Mouse (Mus musculus) olfactory bulb, adult 2 months (tissue): Measurements from ENCODE around the gene Slc39a9. TPM values are rescaled to one million over a fixed set of nuclear protein-coding genes. Genes with fewer than 3 reads are reported as not detected.
A peak's percentile ranks its signal among the peaks of the same experiment; 100 is the strongest.

Experiments
- H3K27ac ChIP-seq: fragments of 200-500 bp; 2 replicates; pipeline ENCODE4 v1.5.1; 2012; ENCODE audit warnings: low read depth, low read length; ENCODE audit not compliant: insufficient read depth
- H3K4me1 ChIP-seq: fragments of 200-500 bp; 2 replicates; pipeline ENCODE4 v1.6.1; 2012; ENCODE audit warnings: low read length; ENCODE audit not compliant: control insufficient read depth, insufficient read depth
- H3K4me3 ChIP-seq: fragments of 200-500 bp; 2 replicates; pipeline ENCODE4 v1.5.1; 2012; ENCODE audit warnings: mild to moderate bottlenecking, low read depth, low read length, moderate library complexity; ENCODE audit not compliant: insufficient read depth
- CTCF ChIP-seq: fragments of 200-500 bp; IDR thresholded peaks from 2 replicates; pipeline ENCODE4 v1.5.1; 2012; ENCODE audit warnings: low read depth, mild to moderate bottlenecking, low read length, moderate library complexity; ENCODE audit not compliant: insufficient read depth
- POLR2A ChIP-seq: fragments of 200-500 bp; IDR thresholded peaks from 2 replicates; pipeline ENCODE4 v1.6.1; 2012; ENCODE audit warnings: mild to moderate bottlenecking, low read depth, low read length, moderate library complexity; ENCODE audit not compliant: insufficient read depth
- WGBS: fragments of 180-500 bp; shearing (Covaris S2); methylation state at CpG from one replicate; pipeline ENCODE4 v1.1.7; 2018; 5-methylcytosine and 5-hydroxymethylcytosine counted together
- polyA plus RNA-seq: library from polyadenylated mRNA; stranded (reverse); fragments of >200 nt; gene quantifications from 2 replicates; pipeline ENCODE4 v1.2.4, GENCODE M21; 2012; ENCODE audit warnings: low replicate concordance; ENCODE audit not compliant: missing spikeins, insufficient read depth, insufficient read length

Gene Slc39a9
- polyA plus RNA-seq, 1 experiment = not detected

GRCm38 (mm10) chr12:80642725-80643692 is 674 bp upstream of the Slc39a9 start:
- peak overlapping the region; percentile 66 for H3K4me3 ChIP-seq
- TF ChIP-seq CTCF (0 out of 2 replicates have a peak, but pooled peaks have one; percentile 18), POLR2A (no peak)
- WGBS = 2% methylated on average over 48 of the region's 48 CpGs
- no peak overlapping the region; the same call in 1 of the 2 replicates for H3K27ac ChIP-seq
- peaks cover 12% of the 10 kb centered on the region for H3K4me1 ChIP-seq

- no peak overlapping the region for H3K27ac ChIP-seq
- WGBS = 1% methylated on average over 18 of the region's 18 CpGs
- no peak for TF ChIP-seq POLR2A
- peak overlapping the region; percentile 66 for H3K4me3 ChIP-seq
- H3K4me1 ChIP-seq = peaks cover 12% of the 10 kb centered on the region
Measured at GRCm38 (mm10) chr12:80644506-80644868, 804 bp downstream of the Slc39a9 start.

DNA sequence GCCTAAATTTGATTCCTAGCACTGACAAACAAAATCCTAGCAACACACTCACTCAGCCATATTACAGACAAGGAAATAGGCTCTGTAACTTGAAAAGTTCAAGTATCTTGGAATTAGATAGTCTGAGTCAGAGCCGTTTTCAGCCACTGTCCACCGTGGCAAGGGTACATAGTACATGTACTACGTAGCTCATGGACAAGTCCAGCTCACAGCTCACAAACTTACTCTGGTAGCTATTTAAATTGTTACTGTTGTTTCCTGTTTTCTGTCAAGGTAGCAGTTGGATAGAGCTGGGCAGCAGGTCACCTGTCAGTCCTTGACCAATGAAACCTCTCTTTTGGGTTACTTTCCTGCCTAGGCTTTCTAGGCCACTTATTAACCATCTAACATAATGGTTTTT is 2.7 kb downstream of the Slc39a9 start:
- Histone ChIP-seq H3K27ac (no peak overlapping the region), H3K4me3 (no peak overlapping the region), H3K4me1 (peaks cover 12% of the 10 kb centered on the region)
- 78% methylated on average over 3 of the region's 3 CpGs for WGBS
- TF ChIP-seq CTCF (no peak), POLR2A (no peak)

DNA sequence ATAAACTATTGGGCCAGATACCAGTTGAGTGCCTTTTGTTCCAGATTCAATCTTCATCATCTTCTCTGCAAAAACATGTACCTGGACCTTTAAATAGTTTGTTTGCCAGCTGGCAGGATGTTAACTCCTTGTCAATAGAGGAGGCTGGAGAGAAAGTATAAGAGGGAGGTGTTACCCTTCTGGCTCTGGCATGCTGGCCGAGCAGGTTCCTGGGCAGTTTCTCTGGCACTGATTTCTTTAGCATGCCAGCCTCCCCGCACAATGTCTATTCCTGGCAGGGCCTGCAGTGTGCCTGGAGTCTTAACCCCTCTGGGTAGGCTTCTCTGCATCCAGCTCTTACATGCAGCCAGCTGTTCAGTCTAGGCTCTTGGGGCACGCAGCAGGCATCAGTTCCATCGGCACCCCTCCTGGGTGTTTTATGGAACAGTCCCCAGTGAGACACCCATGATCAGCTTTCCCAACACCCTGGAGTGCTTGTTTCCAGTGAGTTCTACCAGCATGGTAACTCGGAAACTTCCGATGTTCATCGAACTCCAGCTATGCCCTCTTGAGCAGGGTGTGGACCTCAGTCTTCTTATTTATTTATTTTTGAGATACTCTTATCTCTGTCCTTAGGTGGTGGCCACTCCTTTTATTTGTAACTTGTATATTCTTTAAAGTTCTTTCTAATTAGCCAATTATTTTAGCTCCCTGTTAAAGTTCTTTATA is 10.4 kb downstream of the Slc39a9 start:
- H3K27ac ChIP-seq = no peak overlapping the region
- H3K4me3 ChIP-seq = no peak overlapping the region
- H3K4me1 ChIP-seq = peaks cover 3% of the 10 kb centered on the region; the same call in 1 of the 2 replicates
- TF ChIP-seq POLR2A (no peak), CTCF (no peak)
- 55% methylated on average over 7 of the region's 7 CpGs for WGBS

- Histone ChIP-seq H3K4me3 (no peak overlapping the region), H3K4me1 (peaks cover 3% of the 10 kb centered on the region; the same call in 1 of the 2 replicates), H3K27ac (no peak overlapping the region)
- TF ChIP-seq CTCF = no peak
- no peak for TF ChIP-seq POLR2A
- 71% methylated on average over 3 of the region's 3 CpGs for WGBS
Measured at GRCm38 (mm10) chr12:80654659-80655025, 11.0 kb downstream of the Slc39a9 start.

DNA sequence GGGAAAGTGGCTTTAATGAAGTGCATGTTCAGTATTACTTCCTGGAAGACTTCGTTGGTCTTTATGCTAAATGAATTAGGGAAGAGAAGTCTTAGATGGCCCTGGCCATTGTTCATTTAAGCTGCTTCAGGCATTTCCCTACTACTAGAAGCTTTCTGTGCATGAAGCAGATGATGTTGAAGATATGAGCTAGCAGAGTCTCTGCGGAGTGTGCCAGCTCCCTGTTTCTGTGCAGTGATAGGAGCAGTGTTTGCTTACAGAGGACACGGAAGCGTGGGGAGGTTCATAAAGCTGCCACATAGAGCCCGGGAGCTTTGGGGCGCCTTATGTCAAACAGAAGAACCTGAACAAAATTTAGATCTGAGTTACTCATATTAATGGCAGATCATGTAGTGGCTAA is 15.0 kb downstream of the Slc39a9 start:
- 68% methylated on average over 6 of the region's 6 CpGs for WGBS
- TF ChIP-seq CTCF (no peak), POLR2A (no peak)
- no peak overlapping the region for H3K4me3 ChIP-seq
- H3K27ac ChIP-seq = no peak overlapping the region
- H3K4me1 ChIP-seq = peaks cover 3% of the 10 kb centered on the region; the same call in 1 of the 2 replicates

DNA sequence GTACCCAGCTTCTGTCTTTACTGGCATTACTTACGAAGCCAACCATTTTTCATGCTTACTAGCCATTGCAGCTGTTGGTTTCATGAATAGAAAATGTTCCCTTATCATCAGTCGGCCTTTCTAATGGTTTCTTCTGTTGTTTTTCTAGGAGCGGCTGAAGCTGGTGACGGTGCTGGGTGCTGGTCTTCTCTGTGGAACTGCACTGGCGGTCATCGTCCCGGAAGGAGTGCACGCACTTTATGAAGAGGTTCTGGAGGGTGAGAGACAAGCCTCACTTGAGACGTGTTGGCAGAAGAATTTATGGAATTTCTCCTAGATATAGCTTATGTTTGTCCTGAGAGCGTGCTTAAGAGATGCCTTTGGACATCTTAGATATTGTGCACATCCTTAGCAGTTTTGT is 18.6 kb downstream of the Slc39a9 start:
- H3K4me1 ChIP-seq = no peaks in the 10 kb centered on the region; the same call in 1 of the 2 replicates
- H3K27ac ChIP-seq = no peak overlapping the region
- TF ChIP-seq CTCF = no peak
- no peak for TF ChIP-seq POLR2A
- WGBS = 94% methylated on average over 10 of the region's 10 CpGs
- H3K4me3 ChIP-seq = no peak overlapping the region

DNA sequence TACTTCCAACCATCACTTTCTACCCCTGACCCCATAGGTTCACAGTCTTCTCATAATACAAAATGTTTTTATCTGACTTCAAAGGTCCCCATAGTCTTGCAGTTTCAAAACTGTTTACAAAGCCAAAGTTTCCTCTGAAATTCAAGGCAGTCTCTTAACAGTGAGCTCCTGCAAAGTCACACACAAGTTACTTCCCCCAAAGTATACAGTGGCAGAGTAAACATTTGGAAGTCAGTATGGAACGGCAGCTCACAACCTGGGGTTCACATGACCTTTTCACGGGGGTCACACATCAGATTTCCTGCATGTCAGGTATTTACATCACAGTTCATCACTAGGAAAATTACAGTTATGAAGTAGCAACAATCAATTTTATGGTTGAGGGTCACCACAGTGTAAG is 20.3 kb downstream of the Slc39a9 start:
- WGBS = 88% methylated on average over 2 of the region's 2 CpGs
- H3K4me3 ChIP-seq = no peak overlapping the region
- H3K27ac ChIP-seq = no peak overlapping the region
- no peaks in the 10 kb centered on the region; the same call in 1 of the 2 replicates for H3K4me1 ChIP-seq
- TF ChIP-seq CTCF (no peak), POLR2A (no peak)

GRCm38 (mm10) chr12:80668391-80668790 is 24.7 kb downstream of the Slc39a9 start:
- no peaks in the 10 kb centered on the region; the same call in 1 of the 2 replicates for H3K4me1 ChIP-seq
- H3K27ac ChIP-seq = no peak overlapping the region
- 67% methylated on average over 2 of the region's 2 CpGs for WGBS
- H3K4me3 ChIP-seq = no peak overlapping the region
- TF ChIP-seq CTCF (no peak), POLR2A (no peak)
